9 mouse cellular contexts compared by ENCODE assay signal in the genomic region with DNA sequence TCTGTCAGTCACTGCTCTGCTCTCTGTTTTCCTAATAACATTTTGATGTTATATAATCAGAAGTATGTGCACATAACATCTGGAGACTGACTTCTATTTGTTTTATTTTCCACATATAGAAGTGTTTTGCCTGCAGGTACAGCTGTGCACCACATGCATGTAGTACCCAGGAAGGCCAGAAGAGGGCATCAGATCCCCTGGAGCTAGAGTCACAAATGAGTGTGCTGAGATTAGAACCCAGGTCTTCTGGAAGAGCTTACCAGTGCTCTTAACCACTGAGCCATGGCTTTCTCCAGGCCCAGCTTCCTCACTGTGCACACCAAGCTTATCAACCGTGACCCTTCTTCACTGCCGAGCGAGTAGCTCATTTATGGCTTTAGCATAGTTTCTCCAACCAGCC. TPM values are rescaled to one million over a fixed set of nuclear protein-coding genes. Genes with fewer than 3 reads are reported as not detected.
A peak's percentile ranks its signal among the peaks of the same experiment; 100 is the strongest.
DNase-seq lines count a peak whose midpoint lies in the region; ATAC-seq and TF ChIP-seq lines count a peak whose summit lies in the region.
"Had no signal": no experiment of that assay in that cellular context is flagged by ENCODE, and none has a peak within 500 bp of the region (broad histone marks: within the 10 kb centered on the region; RNA-seq: fewer than 3 reads in every experiment).

No protein-coding gene starts in this region.

- no peak overlapping the region for H3K4me2 ChIP-seq in midbrain, postnatal 0 days (ENCODE audit: low read depth, low read length, poor library complexity, severe bottlenecking)
- H3K4me2 ChIP-seq in midbrain, embryonic 13.5 days (replicated peaks): no peak overlapping the region
- H3K4me2 ChIP-seq in stomach, postnatal 0 days (replicated peaks; ENCODE audit: low read depth): no peak overlapping the region

- TF ChIP-seq EP300 in stomach, postnatal 0 days (optimal IDR thresholded peaks at IDR 0.05): no peak

- no peaks in the 10 kb centered on the region for H3K9me3 ChIP-seq in midbrain, postnatal 0 days (ENCODE audit: low read length)
- no peaks in the 10 kb centered on the region for H3K9me3 ChIP-seq in midbrain, embryonic 13.5 days
- H3K9me3 ChIP-seq in stomach, postnatal 0 days (ENCODE audit: control insufficient read depth, low read length): no peaks in the 10 kb centered on the region

- H3K36me3 ChIP-seq in midbrain, postnatal 0 days (ENCODE audit: insufficient read depth, low read length): no peaks in the 10 kb centered on the region
- H3K36me3 ChIP-seq in midbrain, embryonic 13.5 days: no peaks in the 10 kb centered on the region
- no peaks in the 10 kb centered on the region for H3K36me3 ChIP-seq in stomach, postnatal 0 days (ENCODE audit: control insufficient read depth, insufficient read depth, low read length)

- intact Hi-C loops in gastrocnemius, adult 2 months (cut with DNase I): no loop called here
- intact Hi-C loops in gastrocnemius, postnatal 36 days (cut with DNase I): no loop called here

- H3K27me3 ChIP-seq in midbrain, postnatal 0 days (ENCODE audit: insufficient read depth, low read length): peaks cover 4% of the 10 kb centered on the region; the same call in 1 of the 2 replicates
- peaks cover 31% of the 10 kb centered on the region for H3K27me3 ChIP-seq in midbrain, embryonic 13.5 days
- 0 out of 2 replicates have a peak, but pooled peaks cover under 1% of the 10 kb centered on the region for H3K27me3 ChIP-seq in stomach, postnatal 0 days (ENCODE audit: control insufficient read depth, insufficient read depth, low read length)

- H3K4me1 ChIP-seq in midbrain, postnatal 0 days (ENCODE audit: insufficient read depth, low read length): no peaks in the 10 kb centered on the region
- no peaks in the 10 kb centered on the region for H3K4me1 ChIP-seq in midbrain, embryonic 13.5 days (replicated peaks)
- no peaks in the 10 kb centered on the region for H3K4me1 ChIP-seq in stomach, postnatal 0 days (replicated peaks; ENCODE audit: control insufficient read depth, insufficient read depth)

- DNase-seq in gastrocnemius, adult 2 months: no peak
- DNase-seq in gastrocnemius, postnatal 36 days: no peak
- DNase-seq in midbrain, postnatal 0 days (ENCODE audit: low spot score): no peak
- DNase-seq in c-Kit-negative CD71-positive TER-119-positive erythroid progenitor cells, embryonic 14.5 days (ENCODE audit: low read depth, low spot score): peak; percentile 30
- peak; percentile 37 for DNase-seq in stomach, postnatal 0 days (ENCODE audit: low spot score)
- DNase-seq in urinary bladder, adult 2 months (ENCODE audit: low spot score): no peak
- no peak for DNase-seq in Muller cell, postnatal 12 days (ENCODE audit: inconsistent ontology term)

- H3K4me3 ChIP-seq in gastrocnemius, adult 2 months: no peak overlapping the region
- H3K4me3 ChIP-seq in midbrain, postnatal 0 days (ENCODE audit: low read depth, low read length): no peak overlapping the region
- H3K4me3 ChIP-seq in midbrain, embryonic 13.5 days (replicated peaks): no peak overlapping the region
- no peak overlapping the region for H3K4me3 ChIP-seq in stomach, postnatal 0 days (ENCODE audit: low read depth, low read length)

- WGBS in midbrain, postnatal 0 days: 87% methylated on average over 3 of the region's 3 CpGs
- WGBS in midbrain, embryonic 13.5 days: 90% methylated on average over 3 of the region's 3 CpGs
- 85% methylated on average over 3 of the region's 3 CpGs for WGBS in stomach, postnatal 0 days

- no peak for ATAC-seq in midbrain, postnatal 0 days (ENCODE audit: low FRiP score)
- ATAC-seq in midbrain, embryonic 13.5 days: no peak
- ATAC-seq in stomach, postnatal 0 days (ENCODE audit: low FRiP score, low TSS enrichment): no peak

- H3K27ac ChIP-seq in gastrocnemius, adult 2 months: no peak overlapping the region
- H3K27ac ChIP-seq in midbrain, postnatal 0 days (ENCODE audit: low read depth, low read length): no peak overlapping the region
- H3K27ac ChIP-seq in midbrain, embryonic 13.5 days: no peak overlapping the region
- H3K27ac ChIP-seq in stomach, postnatal 0 days (replicated peaks): no peak overlapping the region

- no peak overlapping the region for H3K9ac ChIP-seq in midbrain, postnatal 0 days (replicated peaks; ENCODE audit: low read length, poor library complexity, severe bottlenecking)
- H3K9ac ChIP-seq in midbrain, embryonic 13.5 days (replicated peaks): no peak overlapping the region
- no peak overlapping the region for H3K9ac ChIP-seq in stomach, postnatal 0 days (ENCODE audit: low read length)

- peak; percentile 62 for TF ChIP-seq CTCF in gastrocnemius, adult 2 months (IDR thresholded peaks at IDR 0.05)
- TF ChIP-seq CTCF in midbrain, postnatal 0 days (IDR thresholded peaks at IDR 0.05): peak; percentile 63
- TF ChIP-seq CTCF in stomach, postnatal 0 days (IDR thresholded peaks at IDR 0.05; ENCODE audit: low read depth): peak; percentile 69

RNA-seq across cellular contexts. Expression of a gene that starts 14.3 kb away (rescaled TPM):
- not detected for total RNA-seq in gastrocnemius, adult 2 months (2021)
- not detected for total RNA-seq in gastrocnemius, postnatal 36 days (2021)
- 0.77 TPM in 1 of 2 replicates, not detected in the other for total RNA-seq in midbrain, postnatal 0 days (2014; rRNA removed)
- polyA plus RNA-seq in midbrain, postnatal 0 days (2015; fragmentation: Nextera tagmentation; extraction: Ambion mirVana): 0.07 TPM in 1 of 2 replicates, not detected in the other
- not detected in 2 replicates for polyA plus RNA-seq in midbrain, embryonic 13.5 days (2015; fragmentation: Nextera tagmentation; extraction: Ambion mirVana)
- 0.08 and 0.30 TPM in 2 replicates for polyA plus RNA-seq in stomach, postnatal 0 days (2015; fragmentation: Nextera tagmentation; extraction: Ambion mirVana)
- not detected in 2 replicates for polyA plus RNA-seq in urinary bladder, adult 2 months (2012; rRNA removed)

RNA-seq across cellular contexts. Expression of a gene that starts 17.4 kb away (rescaled TPM):
- not detected for total RNA-seq in gastrocnemius, adult 2 months (2021)
- not detected for total RNA-seq in gastrocnemius, postnatal 36 days (2021)
- not detected in 2 replicates for total RNA-seq in midbrain, postnatal 0 days (2014; rRNA removed)
- polyA plus RNA-seq in midbrain, postnatal 0 days (2015; fragmentation: Nextera tagmentation; extraction: Ambion mirVana): not detected in 2 replicates
- 0.32 and 0.46 TPM in 2 replicates for polyA plus RNA-seq in midbrain, embryonic 13.5 days (2015; fragmentation: Nextera tagmentation; extraction: Ambion mirVana)
- polyA plus RNA-seq in stomach, postnatal 0 days (2015; fragmentation: Nextera tagmentation; extraction: Ambion mirVana): 0.07 TPM in 1 of 2 replicates, not detected in the other
- 0.06 TPM in 1 of 2 replicates, not detected in the other for polyA plus RNA-seq in urinary bladder, adult 2 months (2012; rRNA removed)
- total RNA-seq: layer of hippocampus, postnatal 10 days had no signal

RNA-seq across cellular contexts. Expression of a gene that starts 34.0 kb away (rescaled TPM):
- total RNA-seq in gastrocnemius, adult 2 months (2021): not detected
- not detected for total RNA-seq in gastrocnemius, postnatal 36 days (2021)
- total RNA-seq in midbrain, postnatal 0 days (2014; rRNA removed): not detected in 2 replicates
- 0.10 and 0.12 TPM in 2 replicates for polyA plus RNA-seq in midbrain, postnatal 0 days (2015; fragmentation: Nextera tagmentation; extraction: Ambion mirVana)
- 0.17 and 0.21 TPM in 2 replicates for polyA plus RNA-seq in midbrain, embryonic 13.5 days (2015; fragmentation: Nextera tagmentation; extraction: Ambion mirVana)
- polyA plus RNA-seq in stomach, postnatal 0 days (2015; fragmentation: Nextera tagmentation; extraction: Ambion mirVana): not detected in 2 replicates
- not detected in 2 replicates for polyA plus RNA-seq in urinary bladder, adult 2 months (2012; rRNA removed)
- total RNA-seq: layer of hippocampus, postnatal 10 days had no signal

RNA-seq across cellular contexts. Expression of a gene that starts 47.1 kb away (rescaled TPM):
- 10 to 100 TPM; 42.0 to 47.9 TPM for total RNA-seq in gastrocnemius, adult 2 months (2021)
- 10 to 100 TPM; 42.8 to 56.4 TPM for total RNA-seq in gastrocnemius, postnatal 36 days (2021)
- 45.8 and 54.4 TPM in 2 replicates for total RNA-seq in midbrain, postnatal 0 days (2014; rRNA removed)
- polyA plus RNA-seq in midbrain, postnatal 0 days (2015; fragmentation: Nextera tagmentation; extraction: Ambion mirVana): 66.8 and 71.4 TPM in 2 replicates
- 61.7 and 64.4 TPM in 2 replicates for polyA plus RNA-seq in midbrain, embryonic 13.5 days (2015; fragmentation: Nextera tagmentation; extraction: Ambion mirVana)
- polyA plus RNA-seq in stomach, postnatal 0 days (2015; fragmentation: Nextera tagmentation; extraction: Ambion mirVana): 71.7 and 74.7 TPM in 2 replicates
- polyA plus RNA-seq in urinary bladder, adult 2 months (2012; rRNA removed): 52.7 and 56.9 TPM in 2 replicates

RNA-seq across cellular contexts. Expression of a gene that starts 50.8 kb away (rescaled TPM):
- total RNA-seq in gastrocnemius, adult 2 months (2021): not detected
- total RNA-seq in gastrocnemius, postnatal 36 days (2021): under 1 TPM in 1 of 2 experiments, not detected in 1; 0.18 TPM
- total RNA-seq in midbrain, postnatal 0 days (2014; rRNA removed): 0.16 TPM in 1 of 2 replicates, not detected in the other
- not detected in 2 replicates for polyA plus RNA-seq in midbrain, postnatal 0 days (2015; fragmentation: Nextera tagmentation; extraction: Ambion mirVana)
- not detected in 2 replicates for polyA plus RNA-seq in midbrain, embryonic 13.5 days (2015; fragmentation: Nextera tagmentation; extraction: Ambion mirVana)
- polyA plus RNA-seq in stomach, postnatal 0 days (2015; fragmentation: Nextera tagmentation; extraction: Ambion mirVana): not detected in 2 replicates
- polyA plus RNA-seq in urinary bladder, adult 2 months (2012; rRNA removed): not detected in 2 replicates
- total RNA-seq: layer of hippocampus, postnatal 10 days had no signal

Comparison
In these comparisons a context has a peak if more than half of its experiments do, and no peak if none do; other contexts are left out.
1. DNase-seq: peak in c-Kit-negative CD71-positive TER-119-positive erythroid progenitor cells, embryonic 14.5 days (single experiment) and stomach, postnatal 0 days (single experiment); none in gastrocnemius, adult 2 months (single experiment), gastrocnemius, postnatal 36 days (0 of 2), midbrain, postnatal 0 days (single experiment), urinary bladder, adult 2 months (single experiment) and Muller cell, postnatal 12 days (single experiment).
2. Peak in every context shown above with its lines, with median percentiles within 50 percentile points of each other: CTCF ChIP-seq.